Mouse (Mus musculus) kidney, postnatal 4 days (tissue): Measurements from ENCODE around the gene Olfr1499.
"Not testable (repeated sequence)": the region's sequence is repeated elsewhere in the genome, so short reads cannot be mapped to it uniquely, and the experiment has no call there.

ENCODE experiments used
- DNase-seq, 2 experiments: peaks; one replicate each; pipeline ENCODE4 v3.0.0; 2021; ENCODE audit warnings: mixed read lengths in 2 of 2

The Olfr1499 gene

GRCm38 (mm10) chr19:13819347-13819746 is at the start of gene Olfr1499:
Olfr1499 (minus strand) TSS chr19:13819447.
- DNase-seq: no peak

- no peak for DNase-seq
Observed at GRCm38 (mm10) chr19:13861495-13861894, 42.2 kb upstream of the Olfr1499 start, which contains the start of gene Olfr1502. Olfr1502 (plus strand) TSS chr19:13861795.

GRCm38 (mm10) chr19:13850592-13850991 is 31.3 kb upstream of the Olfr1499 start, which contains the start of gene Olfr1501:
Olfr1501 (minus strand) TSS chr19:13850692.
- DNase-seq: not testable (repeated sequence)

- DNase-seq: no peak
Observed at GRCm38 (mm10) chr19:13830388-13830787, 11.1 kb upstream of the Olfr1499 start, which contains the start of gene Olfr1500. Olfr1500 (minus strand) TSS chr19:13830488.

- no peak for DNase-seq
Observed at GRCm38 (mm10) chr19:13828447-13828846, 9.2 kb upstream of the Olfr1499 start.

GRCm38 (mm10) chr19:13820847-13821246 is 1.6 kb upstream of the Olfr1499 start:
- no peak for DNase-seq

- no peak for DNase-seq
Observed at GRCm38 (mm10) chr19:13818827-13819226, 420 bp downstream of the Olfr1499 start.

- peak in 1 of 2 experiments; percentile 2 for DNase-seq
Observed at GRCm38 (mm10) chr19:13812823-13813222, 6.4 kb downstream of the Olfr1499 start.

GRCm38 (mm10) chr19:13805486-13805885 is 13.8 kb downstream of the Olfr1499 start:
- DNase-seq: not testable (repeated sequence)

- DNase-seq: no peak
Observed at GRCm38 (mm10) chr19:13798102-13798501, 21.1 kb downstream of the Olfr1499 start, which contains the start of gene Olfr1497. Olfr1497 (minus strand) TSS chr19:13798202.

GRCm38 (mm10) chr19:13777578-13777977 is 41.7 kb downstream of the Olfr1499 start, which contains the start of gene Olfr1496:
Olfr1496 (plus strand) TSS chr19:13777878.
- no peak for DNase-seq

GRCm38 (mm10) chr19:13768565-13769276 is 50.5 kb downstream of the Olfr1499 start:
- no peak for DNase-seq

GRCm38 (mm10) chr19:13764306-13764705 is 54.9 kb downstream of the Olfr1499 start, which contains the start of gene Olfr1495:
Olfr1495 (plus strand) TSS chr19:13764606.
- DNase-seq: no peak
